Mouse (Mus musculus): Measurements from ENCODE around the gene Kxd1. TPM values are rescaled to one million over a fixed set of nuclear protein-coding genes. Genes with fewer than 3 reads are reported as not detected.

Gene Kxd1
- total and polyA plus RNA-seq, 2 experiments = 36.7 to 72.3 TPM

GRCm38 (mm10) chr8:70495001-70495770, 32.6 kb downstream of the Kxd1 start:
- no peak for DNase-seq (ENCODE audit: extremely low read depth, low read depth, low spot score)
- H3K4me1 ChIP-seq (ENCODE audit: control insufficient read depth, insufficient read depth, low read length) = no peaks in the 10 kb centered on the region
- no peak overlapping the region for H3K4me3 ChIP-seq (ENCODE audit: insufficient read depth, low read depth, low read length)
- H3K9ac ChIP-seq (ENCODE audit: low read depth, low read length) = no peak overlapping the region
- 15% methylated on average over 20 of the region's 21 CpGs for WGBS
- no peak overlapping the region for H3K27ac ChIP-seq (replicated peaks; ENCODE audit: insufficient read depth, low read depth, low read length)
- H3K27me3 ChIP-seq (ENCODE audit: control insufficient read depth, insufficient read depth, low read length) = peaks cover 24% of the 10 kb centered on the region
- H3K79me2 ChIP-seq (ENCODE audit: control insufficient read depth, insufficient read depth, low read length) = no peaks in the 10 kb centered on the region
- no peaks in the 10 kb centered on the region for H3K36me3 ChIP-seq (ENCODE audit: control insufficient read depth, insufficient read depth, low read length)
- TF ChIP-seq CTCF (IDR thresholded peaks at IDR 0.05; ENCODE audit: low read depth, low read length) (no peak), POLR2A (IDR thresholded peaks at IDR 0.05; ENCODE audit: extremely low read depth, insufficient read depth, low read length) (no peak)

DNA sequence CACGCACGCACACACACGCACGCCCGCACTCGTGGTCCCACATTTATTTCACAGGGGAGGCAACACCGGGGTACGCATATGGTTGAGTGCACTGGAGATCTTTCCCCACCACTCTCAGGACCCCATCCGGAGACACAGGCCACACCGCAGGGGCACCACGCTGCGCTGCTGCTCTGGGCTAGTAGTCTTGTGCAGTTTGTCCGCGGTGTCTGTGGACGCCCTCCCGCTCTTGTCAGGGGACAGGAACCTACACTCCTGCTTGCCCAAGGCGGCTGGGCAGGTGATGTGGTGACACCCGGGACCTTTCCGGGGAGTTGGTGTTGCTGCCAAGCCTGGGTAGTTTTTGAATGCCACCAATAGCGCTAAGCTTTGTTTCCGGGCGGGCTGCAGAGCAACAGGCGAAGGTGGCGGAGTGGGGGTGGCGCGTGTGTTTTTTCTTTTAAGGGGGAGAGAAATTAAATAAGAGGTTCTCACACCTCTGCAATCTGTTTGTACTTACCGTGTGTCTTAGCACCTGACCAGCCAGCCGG, 33.3 kb downstream of the Kxd1 start:
- no peaks in the 10 kb centered on the region for H3K79me2 ChIP-seq (ENCODE audit: control insufficient read depth, insufficient read depth, low read length)
- TF ChIP-seq POLR2A (IDR thresholded peaks at IDR 0.05; ENCODE audit: extremely low read depth, insufficient read depth, low read length) = no peak
- TF ChIP-seq CTCF (IDR thresholded peaks at IDR 0.05; ENCODE audit: low read depth, low read length) = no peak
- H3K4me3 ChIP-seq (ENCODE audit: insufficient read depth, low read depth, low read length) = no peak overlapping the region
- 9% methylated on average over 28 of the region's 28 CpGs for whole genome bisulfite sequencing
- no peak overlapping the region for H3K9ac ChIP-seq (ENCODE audit: low read depth, low read length)
- no peaks in the 10 kb centered on the region for H3K4me1 ChIP-seq (ENCODE audit: control insufficient read depth, insufficient read depth, low read length)
- H3K27me3 ChIP-seq (ENCODE audit: control insufficient read depth, insufficient read depth, low read length) = peaks cover 30% of the 10 kb centered on the region
- H3K36me3 ChIP-seq (ENCODE audit: control insufficient read depth, insufficient read depth, low read length) = no peaks in the 10 kb centered on the region
- no peak for DNase-seq (ENCODE audit: extremely low read depth, low read depth, low spot score)
- H3K27ac ChIP-seq (replicated peaks; ENCODE audit: insufficient read depth, low read depth, low read length) = no peak overlapping the region

DNA sequence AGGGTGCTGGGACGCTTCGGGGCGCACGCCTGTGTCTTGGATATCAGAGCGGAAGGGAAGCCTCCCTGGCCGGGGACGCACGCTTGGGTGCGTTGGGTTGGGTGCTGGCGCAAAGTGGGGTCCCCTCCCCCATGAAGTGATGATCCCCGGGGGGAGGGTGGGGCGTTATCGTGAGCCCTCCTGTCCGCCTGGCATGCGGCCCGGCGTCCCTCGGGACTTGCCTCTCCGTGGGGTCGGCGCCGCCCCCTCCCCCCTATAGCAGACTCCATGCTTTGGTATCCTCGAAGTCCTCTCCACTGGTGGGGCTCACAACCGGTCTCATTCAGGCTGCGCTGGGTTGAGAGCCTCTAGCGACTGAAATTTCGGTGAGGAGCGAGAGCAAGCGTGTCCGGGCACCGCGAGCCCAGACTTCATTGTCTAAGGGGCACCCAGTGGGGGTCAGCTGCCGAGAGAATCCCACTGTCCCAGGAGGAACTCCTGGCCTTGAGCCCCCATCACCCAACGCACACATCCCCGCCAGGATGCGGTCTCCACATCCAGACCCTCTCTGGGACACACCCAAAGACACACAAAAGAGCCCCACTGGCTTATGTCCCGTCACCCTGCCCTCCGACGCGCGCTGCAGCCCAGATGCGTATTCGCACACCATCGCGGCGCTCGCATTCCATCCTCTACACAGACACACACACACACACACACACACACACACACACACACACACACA, 33.9 kb downstream of the Kxd1 start:
- H3K27me3 ChIP-seq (ENCODE audit: control insufficient read depth, insufficient read depth, low read length) = peaks cover 36% of the 10 kb centered on the region
- WGBS = 5% methylated on average over 42 of the region's 47 CpGs
- H3K4me3 ChIP-seq (ENCODE audit: insufficient read depth, low read depth, low read length) = no peak overlapping the region
- no peaks in the 10 kb centered on the region for H3K36me3 ChIP-seq (ENCODE audit: control insufficient read depth, insufficient read depth, low read length)
- no peaks in the 10 kb centered on the region for H3K79me2 ChIP-seq (ENCODE audit: control insufficient read depth, insufficient read depth, low read length)
- no peak for TF ChIP-seq CTCF (IDR thresholded peaks at IDR 0.05; ENCODE audit: low read depth, low read length)
- TF ChIP-seq POLR2A (IDR thresholded peaks at IDR 0.05; ENCODE audit: extremely low read depth, insufficient read depth, low read length) = no peak
- no peak overlapping the region for H3K27ac ChIP-seq (replicated peaks; ENCODE audit: insufficient read depth, low read depth, low read length)
- no peaks in the 10 kb centered on the region; the same call in 1 of the 2 replicates for H3K4me1 ChIP-seq (ENCODE audit: control insufficient read depth, insufficient read depth, low read length)
- no peak overlapping the region for H3K9ac ChIP-seq (ENCODE audit: low read depth, low read length)
- DNase-seq (ENCODE audit: extremely low read depth, low read depth, low spot score) = no peak

- 3% methylated on average over 75 of the region's 93 CpGs for WGBS
- Histone ChIP-seq H3K79me2 (ENCODE audit: control insufficient read depth, insufficient read depth, low read length) (no peaks in the 10 kb centered on the region), H3K27ac (replicated peaks; ENCODE audit: insufficient read depth, low read depth, low read length) (no peak within 1 kb of the TSS), H3K4me3 (ENCODE audit: insufficient read depth, low read depth, low read length) (peak within 1 kb of the TSS; percentile 10; the same call in 1 of the 2 replicates), H3K9ac (ENCODE audit: low read depth, low read length) (no peak within 1 kb of the TSS), H3K4me1 (ENCODE audit: control insufficient read depth, insufficient read depth, low read length) (peaks cover 2% of the 10 kb centered on the region), H3K27me3 (ENCODE audit: control insufficient read depth, insufficient read depth, low read length) (peaks cover 39% of the 10 kb centered on the region), H3K36me3 (ENCODE audit: control insufficient read depth, insufficient read depth, low read length) (no peaks in the 10 kb centered on the region)
- DNase-seq (ENCODE audit: extremely low read depth, low read depth, low spot score) = no peak
- TF ChIP-seq CTCF (IDR thresholded peaks at IDR 0.05; ENCODE audit: low read depth, low read length) (no peak), POLR2A (IDR thresholded peaks at IDR 0.05; ENCODE audit: extremely low read depth, insufficient read depth, low read length) (no peak)
Observed at GRCm38 (mm10) chr8:70492664-70493640, 34.8 kb downstream of the Kxd1 start, which contains the start of gene Crlf1. Gene Crlf1 (plus strand): TSS chr8:70493158.

GRCm38 (mm10) chr8:70490880-70491495, 36.8 kb downstream of the Kxd1 start:
- TF ChIP-seq POLR2A (IDR thresholded peaks at IDR 0.05; ENCODE audit: extremely low read depth, insufficient read depth, low read length) (no peak), CTCF (IDR thresholded peaks at IDR 0.05; ENCODE audit: low read depth, low read length) (no peak)
- no peak overlapping the region for H3K9ac ChIP-seq (ENCODE audit: low read depth, low read length)
- H3K27ac ChIP-seq (replicated peaks; ENCODE audit: insufficient read depth, low read depth, low read length) = no peak overlapping the region
- 12% methylated on average over 20 of the region's 20 CpGs for WGBS
- no peaks in the 10 kb centered on the region for H3K79me2 ChIP-seq (ENCODE audit: control insufficient read depth, insufficient read depth, low read length)
- H3K36me3 ChIP-seq (ENCODE audit: control insufficient read depth, insufficient read depth, low read length) = no peaks in the 10 kb centered on the region
- H3K27me3 ChIP-seq (ENCODE audit: control insufficient read depth, insufficient read depth, low read length) = peaks cover 42% of the 10 kb centered on the region
- no peak overlapping the region for H3K4me3 ChIP-seq (ENCODE audit: insufficient read depth, low read depth, low read length)
- peaks cover 3% of the 10 kb centered on the region for H3K4me1 ChIP-seq (ENCODE audit: control insufficient read depth, insufficient read depth, low read length)
- DNase-seq (ENCODE audit: extremely low read depth, low read depth, low spot score) = no peak
